11 mouse cellular contexts compared by ENCODE assay signal in the genomic region with DNA sequence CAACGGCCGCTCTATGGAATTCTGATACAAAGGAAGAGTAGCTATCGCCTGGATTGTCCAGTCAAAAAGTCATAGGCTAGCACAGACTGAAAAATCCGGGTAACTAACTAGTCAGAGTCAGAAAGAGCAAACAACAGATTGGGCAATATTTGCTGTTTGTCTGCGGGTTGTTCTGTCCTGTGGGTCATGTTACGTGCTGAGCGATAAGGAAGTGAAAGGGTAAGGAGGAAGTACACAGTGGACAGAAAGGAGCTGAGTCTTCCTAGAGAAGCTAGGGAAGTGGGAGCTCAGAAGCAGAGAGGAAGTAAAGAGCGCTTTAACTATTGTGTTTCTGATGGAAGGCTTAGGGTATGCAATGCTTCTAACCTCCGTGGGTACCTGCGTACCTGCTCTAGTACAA. TPM values are rescaled to one million over a fixed set of nuclear protein-coding genes. Genes with fewer than 3 reads are reported as not detected.
DNase-seq lines count a peak whose midpoint lies in the region; ATAC-seq and TF ChIP-seq lines count a peak whose summit lies in the region.
"Had no signal": no experiment of that assay in that cellular context is flagged by ENCODE, and none has a peak within 500 bp of the region (broad histone marks: within the 10 kb centered on the region; RNA-seq: fewer than 3 reads in every experiment).

No protein-coding gene starts in this region.

- no peaks in the 10 kb centered on the region for H3K9me3 ChIP-seq in kidney, postnatal 0 days (replicated peaks; ENCODE audit: low read length)
- H3K9me3 ChIP-seq in ES-E14 (ENCODE audit: control insufficient read depth, insufficient read depth, low read depth, low read length): no peaks in the 10 kb centered on the region
- H3K9me3 ChIP-seq: embryonic facial prominence, embryonic 13.5 days had no signal

- ATAC-seq in kidney, postnatal 0 days (replicated peaks; ENCODE audit: low FRiP score, low read depth): no peak
- peak; percentile 80 for ATAC-seq in monocyte, adult 5-6 weeks (replicated peaks; ENCODE audit: insufficient number of reproducible peaks, low FRiP score, low TSS enrichment, poor library complexity, severe bottlenecking)
- ATAC-seq: midbrain, embryonic 16.5 days had no signal

- TF ChIP-seq CTCF in kidney, postnatal 0 days (IDR thresholded peaks at IDR 0.05; ENCODE audit: low read depth): no peak

- no peak overlapping the region for H3K4me3 ChIP-seq in kidney, postnatal 0 days (replicated peaks; ENCODE audit: low read depth, low read length)
- no peak overlapping the region for H3K4me3 ChIP-seq in ES-E14 (ENCODE audit: insufficient read depth in 1 of 2, low read depth in 1 of 2, low read length in 2 of 2, poor library complexity in 1 of 2, severe bottlenecking in 1 of 2)
- H3K4me3 ChIP-seq: embryonic facial prominence, embryonic 13.5 days had no signal

- 73% methylated on average over 10 of the region's 10 CpGs for WGBS in kidney, postnatal 0 days
- 21% methylated on average over 10 of the region's 10 CpGs for WGBS in large intestine, adult 2 months

- in situ Hi-C loops in ES-E14 (cut with MboI; ENCODE audit: low sequenced_read_pairs in 2 of 2, unreplicated experiment in 2 of 2): no loop called here

- no peaks in the 10 kb centered on the region for H3K27me3 ChIP-seq in kidney, postnatal 0 days (ENCODE audit: insufficient read depth, low read length)
- H3K27me3 ChIP-seq: embryonic facial prominence, embryonic 13.5 days had no signal

- H3K27ac ChIP-seq in kidney, postnatal 0 days: no peak overlapping the region
- H3K27ac ChIP-seq in ES-E14 (ENCODE audit: insufficient read depth, low read depth, low read length, poor library complexity, severe bottlenecking): peak overlapping the region; percentile 41; the same call in 1 of the 2 replicates
- H3K27ac ChIP-seq: embryonic facial prominence, embryonic 13.5 days had no signal

- H3K4me2 ChIP-seq in kidney, postnatal 0 days (ENCODE audit: low read length): no peak overlapping the region
- H3K4me2 ChIP-seq: embryonic facial prominence, embryonic 13.5 days had no signal

- no peaks in the 10 kb centered on the region for H3K36me3 ChIP-seq in kidney, postnatal 0 days (ENCODE audit: insufficient read depth, low read length)
- H3K36me3 ChIP-seq in ES-E14 (ENCODE audit: control insufficient read depth, insufficient read depth, low read length, poor library complexity, severe bottlenecking): no peaks in the 10 kb centered on the region
- H3K36me3 ChIP-seq: embryonic facial prominence, embryonic 13.5 days had no signal

- H3K9ac ChIP-seq in kidney, postnatal 0 days (ENCODE audit: low read depth, low read length): no peak overlapping the region
- no peak overlapping the region for H3K9ac ChIP-seq in ES-E14 (ENCODE audit: insufficient read depth, low read depth, low read length, poor library complexity, severe bottlenecking)
- H3K9ac ChIP-seq: embryonic facial prominence, embryonic 13.5 days had no signal

- no peaks in the 10 kb centered on the region for H3K4me1 ChIP-seq in kidney, postnatal 0 days (replicated peaks; ENCODE audit: insufficient read depth, low read length)
- H3K4me1 ChIP-seq in ES-E14 (ENCODE audit: control insufficient read depth in 2 of 2, insufficient read depth in 2 of 2, low read length in 2 of 2, poor library complexity in 1 of 2): peaks cover 11% of the 10 kb centered on the region in 2 experiments; a peak in 3 of 4 replicates

- DNase-seq in kidney, postnatal 0 days (ENCODE audit: low spot score): peak; percentile 36
- no peak for DNase-seq in kidney, adult 8-10 months
- no peak for DNase-seq in ES-E14 (ENCODE audit: low read depth, low spot score)
- peak; percentile 75 for DNase-seq in large intestine, adult 2 months (ENCODE audit: low read depth, low spot score)
- no peak for DNase-seq in gastrocnemius, adult 8-10 months (ENCODE audit: low spot score in 2 of 2)
- no peak for DNase-seq in thymus, postnatal 14 days
- DNase-seq in left cerebral cortex, adult 18-20 months (ENCODE audit: low spot score in 2 of 2): no peak
- DNase-seq: thymus, postnatal 25 days had no signal

TF ChIP-seq in ES-E14, 5 proteins besides CTCF, POLR2A, EP300 and RAD21:
- TF ChIP-seq MAFK (IDR thresholded peaks at IDR 0.05; ENCODE audit: insufficient read depth, low read depth, low read length): no peak
- no peak for TF ChIP-seq ZC3H11A (IDR thresholded peaks at IDR 0.05; ENCODE audit: borderline replicate concordance, low read depth, low read length)
- TF ChIP-seq CHD2 (IDR thresholded peaks at IDR 0.05; ENCODE audit: low read depth, low read length): no peak
- no peak for TF ChIP-seq ZNF384 (IDR thresholded peaks at IDR 0.05; ENCODE audit: low read depth, low read length)
- TF ChIP-seq HCFC1 (IDR thresholded peaks at IDR 0.05; ENCODE audit: borderline replicate concordance, insufficient read depth, low read length): no peak

RNA-seq across cellular contexts. Expression of gene Eed, which starts 38.8 kb away (rescaled TPM):
- polyA plus RNA-seq in kidney, postnatal 0 days (2015; fragmentation: Nextera tagmentation; extraction: Ambion mirVana): 51.0 and 54.3 TPM in 2 replicates
- 259 and 321 TPM in 2 replicates for total RNA-seq in ES-E14 (2012; rRNA removed)
- 9.8 and 17.8 TPM in 2 replicates for polyA plus RNA-seq in large intestine, adult 2 months (2012; rRNA removed)
- total RNA-seq in monocyte, adult 5-6 weeks (2017): 257 to 421 TPM (median 381 TPM) in 3 replicates
- total RNA-seq in gastrocnemius, adult 8-10 months (2022): 10 to 100 TPM; 18.6 to 34.8 (median 26.6) TPM
- total RNA-seq in left cerebral cortex, adult 18-20 months (2021): 10 to 100 TPM; 34.2 to 39.2 TPM

Comparison
In these comparisons a context has a peak if more than half of its experiments do, and no peak if none do; other contexts are left out.
1. DNase-seq: peak in kidney, postnatal 0 days (single experiment) and large intestine, adult 2 months (single experiment); none in kidney, adult 8-10 months (0 of 2), ES-E14 (single experiment), gastrocnemius, adult 8-10 months (0 of 2), thymus, postnatal 14 days (single experiment) and left cerebral cortex, adult 18-20 months (0 of 2).